Mouse (Mus musculus) kidney, postnatal 4 days (tissue): ENCODE measurements around the gene Adamtsl5.
A peak's percentile ranks its signal among the peaks of the same experiment; 100 is the strongest.

ENCODE experiments used
- DNase-seq, 2 experiments: peaks; one replicate each; pipeline ENCODE4 v3.0.0; 2021; ENCODE audit warnings: mixed read lengths in 2 of 2

The Adamtsl5 gene

DNA sequence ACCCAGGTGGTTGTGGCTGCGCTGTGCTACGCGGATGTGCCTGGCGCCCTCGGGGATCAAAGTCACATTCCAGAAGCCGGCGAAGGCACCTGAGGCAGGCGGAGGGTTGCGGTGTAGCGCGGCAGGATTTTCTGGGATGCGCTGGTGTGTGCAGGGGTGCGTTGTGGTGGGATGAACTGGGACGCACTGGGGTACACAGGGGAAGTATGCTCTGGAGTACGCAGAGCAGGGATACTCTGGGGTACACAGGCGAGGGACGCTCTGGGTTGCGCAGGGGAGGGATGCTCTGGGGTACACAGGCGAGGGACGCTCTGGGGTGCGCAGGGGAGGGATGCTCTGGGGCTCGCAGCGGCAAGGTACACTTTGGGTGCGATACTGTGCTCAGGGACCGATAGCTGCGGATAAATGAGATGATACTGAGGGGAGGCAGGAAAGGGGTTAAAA lies 5.9 kb downstream of the Adamtsl5 start:
- no peak for DNase-seq

DNA sequence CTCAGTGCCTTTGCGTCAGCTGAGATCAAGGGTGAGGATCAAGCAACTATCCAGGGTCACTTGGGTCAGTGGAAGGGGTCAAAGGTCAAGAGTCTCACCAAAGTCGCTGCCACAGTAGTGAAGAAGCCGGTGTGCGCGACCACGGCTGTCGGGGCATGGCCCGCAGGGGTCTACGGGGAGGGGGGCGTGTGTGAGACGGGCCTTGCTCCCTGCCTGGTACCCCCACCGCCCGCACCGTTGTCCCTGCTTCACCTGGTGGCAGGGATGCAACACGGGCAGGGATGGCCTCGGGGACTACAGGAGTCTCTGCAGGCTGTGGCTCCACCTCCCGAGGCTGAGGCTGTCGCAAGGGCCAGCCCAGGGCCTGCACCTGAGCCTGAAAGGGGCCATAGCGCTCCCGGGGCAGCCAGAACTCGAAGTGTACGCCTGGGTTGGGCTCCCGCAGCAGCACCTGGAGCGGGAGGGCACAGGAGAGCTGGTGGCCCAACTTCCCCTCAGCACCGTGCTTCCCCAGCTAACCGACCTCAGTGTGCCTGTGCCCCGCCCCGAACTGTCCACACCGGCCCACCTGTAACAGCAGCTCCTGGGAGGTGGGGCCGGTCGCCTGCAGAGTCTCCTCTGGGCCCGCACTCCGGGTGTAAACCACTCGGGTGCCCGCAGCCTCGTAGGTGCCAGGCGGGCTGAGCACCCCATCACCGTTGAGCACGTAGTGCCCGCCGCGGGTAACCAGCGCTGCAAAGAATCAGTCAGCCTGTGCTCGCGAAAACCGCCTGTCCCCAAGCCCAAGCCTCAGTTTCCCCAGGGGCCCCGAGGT lies 6.5 kb downstream of the Adamtsl5 start:
- no peak for DNase-seq

DNA sequence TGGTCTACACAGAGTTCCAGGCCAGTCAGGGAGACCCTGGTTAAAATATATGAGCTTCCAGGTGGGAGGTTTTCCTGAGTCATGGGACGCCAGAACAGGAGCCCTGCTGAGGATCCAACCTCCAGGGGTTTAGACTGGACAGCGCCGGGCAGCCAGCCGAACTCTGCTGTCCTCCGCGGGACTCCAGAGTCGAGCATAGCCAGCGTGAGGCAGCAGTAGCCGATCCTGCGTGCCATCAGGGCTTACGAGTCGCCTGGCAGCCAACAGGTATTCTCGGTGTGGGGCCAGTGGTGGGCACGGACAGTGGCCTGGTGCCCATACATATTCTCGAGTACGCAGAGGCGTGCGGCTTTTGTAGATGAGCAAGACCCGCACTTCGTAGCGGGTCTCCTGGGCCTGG lies 7.2 kb downstream of the Adamtsl5 start:
- DNase-seq = no peak

DNA sequence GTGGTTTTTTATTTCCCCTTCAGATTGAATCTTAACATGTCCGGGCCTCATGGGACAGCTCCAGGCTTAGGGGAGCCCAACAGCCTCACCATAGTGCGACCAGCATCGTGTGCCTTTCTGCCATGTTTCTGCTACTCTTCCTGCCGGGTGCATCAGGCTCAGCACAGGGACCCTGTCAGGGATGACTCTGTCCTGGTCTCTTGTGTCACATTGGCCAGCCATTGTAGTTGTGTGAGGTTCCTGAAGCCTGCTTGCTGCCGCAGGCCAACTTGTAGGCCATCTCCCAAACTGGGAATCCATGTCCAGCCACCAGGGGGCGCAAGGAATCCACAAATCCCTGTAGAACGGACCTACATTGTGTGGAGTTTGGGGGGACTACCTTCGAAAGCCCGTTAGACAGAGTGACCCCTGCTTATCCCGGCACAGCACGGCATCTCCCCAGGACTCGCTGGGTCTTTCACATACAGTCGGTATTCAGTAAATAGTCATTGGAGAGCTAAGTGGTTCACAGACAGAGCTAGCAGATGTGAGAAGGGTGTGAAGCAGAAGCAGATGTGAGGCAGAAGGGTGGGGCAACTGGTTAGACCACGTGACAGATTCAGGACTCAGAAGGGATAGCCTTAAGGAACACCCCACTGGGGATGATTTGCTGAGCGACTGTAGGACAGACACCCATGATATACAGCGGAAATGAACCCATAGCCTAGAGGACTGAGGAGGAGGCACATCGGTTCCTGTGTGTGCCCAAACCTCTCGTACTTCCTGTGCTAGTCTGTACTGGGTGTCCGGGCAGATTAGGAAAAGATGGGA lies 8.1 kb downstream of the Adamtsl5 start:
- peak; percentile 93 for DNase-seq

DNA sequence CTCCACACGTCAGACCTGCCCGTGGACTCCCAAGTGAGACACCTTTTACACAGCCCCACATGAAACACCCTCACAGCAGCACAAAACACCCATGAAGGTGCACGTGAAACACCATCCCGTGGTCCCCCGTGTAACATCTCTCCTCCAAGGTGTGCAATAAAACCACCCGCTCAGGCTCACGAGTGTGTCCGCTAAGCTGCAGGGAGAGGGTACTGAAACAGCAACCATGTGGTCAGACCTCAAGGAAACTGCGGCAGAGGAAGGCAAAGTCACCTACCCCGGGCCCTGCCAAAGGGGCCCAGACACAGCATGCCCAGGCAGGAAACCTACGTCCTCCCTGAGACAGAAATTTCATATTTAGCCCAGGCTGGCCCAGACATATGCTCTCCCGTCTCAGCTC lies 11.9 kb downstream of the Adamtsl5 start:
- no peak for DNase-seq

DNA sequence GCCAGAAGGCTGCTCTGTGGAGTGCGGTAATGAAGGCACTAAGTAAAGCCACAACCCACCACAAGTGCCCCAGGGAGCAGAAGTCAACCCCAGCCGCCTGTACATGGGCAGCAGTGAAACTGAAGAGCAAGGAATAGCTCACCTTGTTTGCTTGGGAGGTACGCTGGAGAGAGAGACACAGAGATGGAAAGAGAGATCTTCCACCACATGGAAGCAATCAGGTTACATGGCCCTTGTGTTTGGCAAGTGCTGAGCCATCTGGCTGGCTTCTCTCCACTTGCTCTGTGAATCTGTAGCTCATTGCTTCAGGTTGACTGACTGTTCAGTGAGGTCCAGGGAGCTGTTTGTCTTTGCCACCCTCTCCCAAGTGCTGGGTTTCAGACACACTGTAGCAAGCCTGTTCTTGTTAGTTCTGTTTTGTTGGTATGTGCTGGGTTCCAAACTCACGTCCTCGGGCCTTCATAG lies 15.7 kb downstream of the Adamtsl5 start:
- no peak for DNase-seq

DNA sequence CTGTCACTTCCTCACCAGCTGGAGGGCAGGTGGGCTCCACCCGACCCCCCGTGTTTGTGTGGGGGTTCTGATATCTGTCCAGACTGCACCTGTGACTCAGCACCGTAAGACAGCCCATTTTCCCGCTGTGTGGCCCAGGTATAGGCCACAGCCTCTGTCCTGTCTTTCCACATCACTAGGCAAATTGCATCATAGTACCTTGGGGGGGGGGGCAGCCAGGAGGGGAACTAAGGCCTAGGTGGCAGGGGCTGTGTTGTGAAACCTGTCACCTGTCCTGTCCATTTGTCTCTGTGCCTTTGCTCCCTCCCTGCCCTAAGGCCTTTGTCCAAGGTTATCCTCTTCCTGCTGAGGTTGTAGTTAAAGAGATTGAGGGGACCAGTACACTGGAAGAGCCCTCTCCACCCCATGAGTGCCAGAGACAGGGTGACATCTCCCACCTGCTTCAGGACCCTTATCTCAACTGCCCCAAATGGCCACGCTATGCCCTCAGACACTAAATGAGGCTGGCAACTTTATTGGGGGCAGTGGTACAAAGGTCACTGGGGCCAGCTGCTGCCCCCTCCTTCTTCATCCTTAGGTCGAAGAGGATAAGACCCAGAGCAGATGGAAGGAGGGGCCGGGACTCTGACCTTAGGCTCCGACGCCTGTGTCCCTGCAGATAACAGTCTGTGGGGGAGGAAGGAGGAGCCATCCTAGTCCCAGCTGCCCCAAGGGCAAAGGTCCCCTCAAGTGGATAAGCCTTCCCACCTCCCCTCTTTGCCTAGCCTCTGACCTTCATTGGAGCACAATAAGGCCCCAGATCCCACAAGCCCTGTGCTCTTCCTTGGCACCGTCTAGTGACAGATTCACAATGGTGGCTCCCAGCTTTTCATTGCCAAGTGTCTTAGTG lies 16.3 kb downstream of the Adamtsl5 start:
- DNase-seq = no peak

DNA sequence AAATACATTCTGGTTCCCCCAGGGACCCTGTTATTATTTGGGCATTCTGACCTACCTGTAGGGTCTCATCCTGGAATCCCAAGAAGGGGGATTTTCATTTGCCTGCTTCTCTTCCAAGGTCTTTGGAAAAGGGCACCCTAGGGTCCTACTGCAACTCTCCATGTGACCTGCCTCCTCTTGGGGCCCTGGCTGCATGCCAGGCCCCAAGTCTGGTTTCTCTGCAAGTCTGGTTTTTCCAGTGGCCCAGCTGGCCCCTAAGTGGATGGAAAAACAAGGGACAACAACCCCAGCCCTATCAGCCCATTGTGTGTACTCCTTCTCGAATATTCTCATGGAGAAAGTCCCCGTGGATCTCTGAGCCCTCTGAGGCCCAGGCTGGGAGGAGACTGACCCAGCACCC lies 17.3 kb downstream of the Adamtsl5 start:
- DNase-seq = no peak

DNA sequence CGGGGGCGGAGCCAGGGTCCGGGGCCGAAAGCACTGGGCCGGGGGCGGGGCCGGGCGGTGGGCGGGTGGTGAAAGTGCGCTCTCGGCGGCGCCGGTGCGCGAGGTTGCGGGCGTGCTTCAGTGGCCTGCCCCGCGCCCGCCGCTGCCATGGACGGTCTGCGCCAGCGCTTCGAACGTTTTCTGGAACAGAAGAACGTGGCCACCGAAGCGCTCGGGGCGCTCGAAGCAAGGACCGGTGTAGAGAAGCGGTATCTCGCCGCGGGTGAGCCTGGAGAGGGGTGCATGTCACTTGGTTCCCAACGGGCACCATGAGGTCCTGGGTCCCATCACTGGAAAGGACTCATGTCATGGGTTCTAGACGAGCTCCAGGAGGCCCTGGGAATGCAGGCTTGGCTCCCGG lies 18.1 kb downstream of the Adamtsl5 start:
- DNase-seq = no peak

DNA sequence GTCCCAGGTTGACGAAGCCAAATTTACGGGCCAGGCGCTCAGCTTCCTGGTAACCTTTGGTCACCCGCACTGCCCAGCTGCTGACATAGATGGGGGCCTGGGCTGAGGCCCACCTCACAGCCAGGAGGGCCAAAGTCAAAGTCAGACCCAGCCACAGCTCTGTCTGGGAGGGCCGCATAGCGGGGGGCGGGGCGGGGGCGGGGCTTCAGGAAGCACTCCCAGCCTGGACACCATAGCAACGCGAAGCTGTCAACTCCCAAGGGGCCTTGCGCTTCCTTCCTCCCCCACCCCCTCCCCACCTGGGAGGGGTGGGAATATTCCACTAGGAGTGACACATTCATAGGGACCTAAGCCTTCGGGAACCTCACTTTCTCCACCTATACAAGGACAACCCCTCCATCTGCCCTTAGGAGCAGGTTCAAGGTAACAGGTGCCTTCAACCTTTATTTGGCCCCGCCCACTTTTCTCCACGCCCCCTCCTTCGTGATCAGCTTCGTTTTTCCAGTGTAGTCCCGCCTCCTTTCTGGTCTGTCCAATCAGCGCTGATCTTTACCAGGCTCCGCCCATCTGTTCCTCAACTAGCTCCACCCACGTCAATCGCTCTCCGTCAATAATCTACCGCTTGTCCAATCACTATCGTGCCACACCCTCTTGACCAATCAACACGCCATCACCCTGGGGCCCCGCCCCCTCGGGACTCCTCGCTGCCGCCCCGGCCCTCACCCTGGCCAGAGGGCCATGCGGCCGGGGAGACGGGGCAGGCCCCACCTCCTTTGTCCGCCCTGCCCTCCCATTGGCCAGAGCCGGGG lies 18.7 kb downstream of the Adamtsl5 start, which contains the start of the genes Pcsk4 and Reep6:
Gene Pcsk4 (minus strand): TSS at position 226 of the 809 bp plus-strand sequence.
Gene Reep6 (plus strand): TSS at position 681 of the 809 bp plus-strand sequence.
- DNase-seq = peak; percentile 98 to 99

DNA sequence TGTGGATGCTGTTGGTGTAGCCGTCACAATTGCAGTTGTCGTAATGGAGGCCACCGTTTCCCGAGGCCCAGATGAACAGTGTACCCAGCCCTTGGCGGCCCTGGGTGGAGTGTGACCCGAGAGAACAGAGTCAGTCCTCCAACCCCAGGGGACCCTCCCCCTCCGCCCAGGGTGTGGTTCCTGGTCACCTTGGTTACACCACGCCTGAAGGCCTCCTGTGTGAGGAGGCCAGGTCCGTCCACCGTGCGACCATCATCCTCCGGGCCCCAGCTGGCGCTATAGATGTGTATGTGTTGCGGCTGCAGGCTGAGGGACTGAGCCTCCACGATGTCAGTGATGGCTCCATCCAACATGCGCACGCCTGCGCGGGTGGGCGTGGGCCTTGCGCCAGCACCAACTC lies 23.2 kb downstream of the Adamtsl5 start:
- DNase-seq = no peak

DNA sequence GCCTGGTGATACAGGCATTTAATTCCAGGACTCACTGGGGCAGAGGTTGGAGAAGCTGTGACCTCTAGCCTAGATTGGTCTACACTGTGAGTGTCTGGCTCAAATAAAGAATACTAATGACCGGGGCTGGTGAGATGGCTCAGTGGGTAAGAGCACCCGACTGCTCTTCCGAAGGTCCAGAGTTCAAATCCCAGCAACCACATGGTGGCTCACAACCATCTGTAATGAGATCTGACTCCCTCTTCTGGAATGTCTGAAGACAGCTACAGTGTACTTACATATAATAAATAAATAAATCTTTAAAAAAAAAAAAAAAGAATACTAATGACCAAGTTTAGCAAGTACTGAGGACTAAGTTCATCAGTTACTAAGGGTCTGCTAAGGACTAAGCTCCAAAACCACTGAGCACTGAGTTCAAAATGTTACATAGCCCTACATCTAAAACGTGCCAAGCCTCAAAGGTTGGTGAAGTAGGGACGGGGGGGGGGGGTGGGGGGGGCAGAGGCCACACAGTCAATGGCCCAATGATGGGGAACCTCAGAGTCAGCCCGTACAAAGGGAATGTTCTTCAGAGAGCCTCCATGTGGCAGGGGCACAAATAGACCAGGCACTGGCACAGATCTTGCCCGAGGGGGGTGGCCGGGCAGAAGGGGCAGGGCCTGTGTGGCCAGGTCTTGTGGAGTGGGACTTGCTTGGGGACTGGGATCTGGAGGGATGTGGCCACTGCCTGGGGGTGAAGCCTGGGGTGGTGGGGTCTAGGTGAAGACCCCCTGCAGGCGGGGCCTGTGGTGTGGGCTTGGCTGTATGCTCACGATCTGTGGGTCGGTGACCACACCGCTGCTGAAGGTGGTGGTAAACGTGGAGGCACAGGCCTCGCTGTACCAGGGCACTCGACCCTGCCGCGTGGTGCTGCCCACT lies 23.8 kb downstream of the Adamtsl5 start:
- DNase-seq = no peak

DNA sequence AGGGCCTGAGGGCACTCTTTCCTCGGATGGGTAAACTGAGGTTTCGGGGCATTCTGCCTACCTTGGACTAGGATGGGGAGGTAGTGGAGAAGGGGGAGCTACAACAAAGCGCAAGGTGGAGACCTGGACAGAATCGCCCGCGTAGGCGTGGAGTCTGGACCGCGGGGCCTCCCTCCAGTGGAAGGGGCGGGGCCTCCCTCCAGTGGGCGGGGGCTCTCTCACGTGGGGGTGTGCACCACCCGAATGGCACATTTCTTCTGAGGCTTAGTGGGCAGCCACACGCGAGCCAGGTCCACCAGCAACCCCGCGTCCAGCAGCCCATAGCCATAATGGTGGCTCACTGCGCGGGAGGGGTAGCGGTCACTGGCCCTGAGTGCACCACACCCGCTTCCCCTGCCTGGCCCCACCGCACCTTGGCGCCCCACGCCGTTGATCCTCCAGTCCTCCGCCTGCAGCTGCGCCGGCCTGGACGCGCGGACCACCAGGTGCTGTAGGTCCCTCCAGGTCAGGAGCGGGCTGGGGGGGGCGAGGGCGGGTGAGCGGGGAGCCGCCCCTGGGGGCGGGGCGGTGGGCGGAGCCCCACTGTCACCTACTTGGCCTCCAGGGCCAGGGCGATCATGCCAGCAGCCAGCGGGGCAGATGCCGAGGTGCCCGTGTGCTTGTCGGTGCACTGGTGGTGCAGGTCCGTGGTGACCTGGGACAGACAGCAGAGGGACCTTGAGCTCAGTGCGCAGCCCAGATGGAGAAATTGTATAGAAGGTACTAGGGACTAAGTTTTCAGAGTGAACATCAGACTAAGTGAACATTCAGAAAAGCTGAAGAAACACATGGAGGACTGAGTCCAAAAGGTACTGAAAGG lies 24.7 kb downstream of the Adamtsl5 start:
- peak; percentile 80 to 86 for DNase-seq

DNA sequence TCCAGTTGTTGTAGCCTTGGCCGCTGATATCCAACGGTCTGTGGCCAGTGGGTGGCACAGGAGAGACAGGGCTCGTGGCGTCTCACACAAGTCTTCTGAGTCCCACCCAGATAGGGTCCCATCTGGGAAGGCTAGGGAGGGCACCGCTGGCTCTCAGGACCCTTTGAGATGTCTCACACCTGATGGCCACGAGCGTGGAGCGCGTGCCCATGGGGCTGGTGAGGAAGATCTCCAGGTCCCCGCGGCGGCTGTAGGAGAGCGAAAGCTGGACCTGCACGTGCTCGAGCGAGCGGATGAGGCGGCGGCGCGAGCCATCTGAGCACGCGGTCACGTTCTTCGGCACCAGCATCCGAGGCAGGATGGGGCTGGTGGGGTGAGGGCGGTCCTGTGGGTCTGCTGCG lies 25.4 kb downstream of the Adamtsl5 start:
- DNase-seq = peak; percentile 51 to 67

DNA sequence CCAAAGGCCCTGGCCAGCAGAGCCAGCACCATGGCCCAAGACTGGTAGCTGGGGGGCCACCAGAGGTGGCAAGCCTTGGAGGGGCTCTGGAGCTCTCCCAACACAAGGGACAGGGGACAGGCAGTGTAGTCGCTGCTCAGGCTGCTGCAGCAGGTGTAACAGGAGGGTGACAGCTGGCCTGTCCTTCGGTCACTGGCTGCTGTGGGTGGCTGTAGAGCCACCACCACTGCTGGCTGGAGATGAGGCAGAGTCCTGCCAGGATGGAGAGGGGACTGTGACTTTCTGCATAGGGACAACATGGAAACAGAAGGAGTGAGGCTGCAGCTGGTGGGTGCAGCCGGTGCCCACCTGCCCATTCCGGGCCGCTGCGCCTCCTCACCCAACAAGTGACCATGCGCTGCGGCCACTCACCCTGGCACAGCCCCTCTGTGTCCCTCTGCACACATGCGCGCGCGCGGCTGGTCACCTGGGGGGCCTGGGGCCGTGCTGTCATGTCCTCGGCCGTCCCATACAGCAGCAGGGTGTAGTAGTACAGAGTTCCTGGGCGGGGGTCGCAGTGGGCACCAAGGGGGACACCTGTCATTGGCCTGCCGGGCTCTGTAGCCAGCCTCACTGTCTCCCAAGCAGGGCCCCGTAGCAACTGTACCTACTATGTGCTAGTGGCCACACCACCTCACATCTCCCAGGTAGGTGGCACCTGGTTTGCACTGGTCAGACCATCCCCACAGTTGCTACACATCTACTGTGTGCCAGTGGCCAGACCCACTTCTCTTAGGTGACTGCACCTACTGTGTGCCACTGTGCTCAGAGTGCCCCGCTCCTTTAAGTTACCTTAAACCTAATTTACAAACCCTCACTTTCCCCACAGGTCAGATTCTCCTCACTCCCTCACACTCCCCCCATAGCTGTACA lies 26.3 kb downstream of the Adamtsl5 start:
- no peak for DNase-seq

DNA sequence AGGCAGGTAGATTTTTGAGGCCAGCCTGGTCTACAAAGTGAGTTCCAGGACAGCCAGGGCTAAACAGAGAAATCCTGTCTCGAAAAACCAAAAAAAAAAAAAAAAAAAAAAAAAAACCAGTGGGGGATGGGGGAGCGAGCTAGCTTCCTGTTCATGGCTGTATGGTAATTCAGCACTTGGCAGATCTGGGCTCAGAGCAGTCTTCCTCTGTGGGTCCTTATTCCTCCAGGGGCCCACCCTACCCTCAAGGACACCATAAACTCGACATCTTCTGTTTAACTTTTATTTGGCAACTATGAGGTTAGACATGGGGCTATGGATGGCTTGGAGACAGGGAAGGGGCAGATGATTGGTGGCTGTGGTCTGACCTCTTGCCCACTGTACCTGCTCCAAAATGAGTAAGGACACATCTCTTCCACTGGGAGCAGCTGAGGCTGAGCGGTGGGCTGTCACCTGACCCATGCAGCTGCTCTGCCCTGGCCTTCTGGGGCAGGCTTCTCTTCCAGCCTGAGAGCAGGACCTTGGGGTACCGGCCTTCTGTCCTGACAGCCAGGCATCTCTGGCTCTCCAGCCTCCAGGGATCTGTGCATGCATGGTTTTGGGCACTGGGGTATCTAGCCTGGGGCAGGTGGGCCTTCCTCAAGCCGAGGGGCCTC lies 27.1 kb downstream of the Adamtsl5 start:
- DNase-seq = no peak

DNA sequence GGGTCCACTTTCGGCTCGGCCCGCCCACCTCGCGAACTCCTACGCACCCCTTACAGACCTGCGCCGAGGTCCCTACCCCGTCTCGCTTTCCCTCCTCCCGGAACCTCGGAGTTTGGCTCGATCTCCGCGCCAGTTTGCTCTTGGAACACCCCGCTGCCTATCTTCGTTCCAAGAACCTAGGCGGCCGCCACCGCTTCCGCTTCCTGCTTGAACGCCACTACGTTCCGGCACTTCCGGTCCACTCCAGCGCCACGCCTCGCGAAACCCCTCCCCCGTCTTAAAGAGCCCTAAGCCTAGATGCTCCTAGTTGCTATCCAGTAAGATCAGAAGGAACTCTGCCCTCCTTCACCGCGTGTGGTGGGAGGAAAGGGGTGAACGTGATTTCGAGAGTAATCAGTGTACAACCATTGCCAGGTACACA lies 27.9 kb downstream of the Adamtsl5 start, which contains the start of gene 2310011J03Rik:
Gene 2310011J03Rik (minus strand): TSS at position 198 of the 421 bp plus-strand sequence.
- peak; percentile 94 to 96 for DNase-seq

DNA sequence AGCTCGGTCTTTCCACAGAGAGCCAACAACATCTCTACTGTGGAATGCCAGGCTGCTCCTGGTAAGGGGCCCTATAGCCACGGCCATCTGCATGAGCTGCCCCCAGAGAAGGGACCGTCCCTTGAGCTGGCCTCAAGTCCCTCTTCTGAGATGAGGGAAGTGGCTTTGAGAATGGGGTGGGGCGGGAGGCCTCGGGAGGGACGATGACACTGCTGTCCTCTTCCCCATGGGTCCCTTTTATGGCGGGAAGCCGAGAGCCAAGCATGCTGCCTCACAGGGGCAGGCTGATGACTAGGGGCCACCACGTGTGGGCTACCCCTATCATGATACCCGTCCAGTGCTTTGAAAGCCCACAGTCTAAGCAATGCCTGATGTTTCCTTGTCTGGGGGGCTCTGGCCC lies 31.2 kb downstream of the Adamtsl5 start:
- no peak for DNase-seq
